Mouse (Mus musculus) T-cell, adult 66 days (primary cell): ENCODE results near the gene Mast3. TPM values are rescaled to one million over a fixed set of nuclear protein-coding genes. Genes with fewer than 3 reads are reported as not detected.

Source experiments
- total RNA-seq, 2 experiments: library from RNA; stranded (reverse); gene quantifications; 3 replicates in 1 of 2; 4 replicates in 1 of 2; pipeline ENCODE4 v1.2.4; 2023

Gene Mast3
- 100 to 1,000 TPM; 188 to 190 TPM for total RNA-seq

GRCm38 (mm10) chr8:70804481-70805206 lies at the start of gene Mast3:
Gene Mast3, minus strand, starts transcription at chr8:70805054.

GRCm38 (mm10) chr8:70839408-70840351 lies 34.8 kb upstream of the Mast3 start, which contains the start of gene Arrdc2:
Gene Arrdc2, minus strand, starts transcription at chr8:70839720.

DNA sequence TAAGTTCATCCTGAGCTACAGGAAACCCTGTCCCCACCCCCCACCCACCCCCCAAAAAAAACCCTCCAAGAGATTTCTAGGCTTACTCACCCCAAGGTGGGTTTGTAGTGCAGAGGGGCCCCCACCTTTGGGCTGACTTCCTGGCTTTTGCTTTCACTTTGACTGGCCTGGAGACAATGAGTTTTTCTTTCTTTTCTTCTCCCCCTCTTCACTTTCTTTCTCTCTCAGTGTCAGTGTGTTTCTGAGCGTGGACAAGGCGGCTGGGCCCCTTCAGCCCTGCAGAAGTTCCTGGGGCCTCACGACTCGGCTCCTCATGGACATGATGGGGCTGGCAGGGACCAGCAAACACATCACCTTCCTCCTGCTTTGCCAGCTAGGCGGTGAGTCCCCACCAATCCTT lies 3.4 kb upstream of the Mast3 start, which contains the start of gene Il12rb1:
Il12rb1 (plus strand) TSS at position 211 of the 400 bp plus-strand sequence.

GRCm38 (mm10) chr8:70776496-70777444 lies 28.1 kb downstream of the Mast3 start, which contains the start of gene Pik3r2:
Gene Pik3r2, minus strand, starts transcription at chr8:70776713.

DNA sequence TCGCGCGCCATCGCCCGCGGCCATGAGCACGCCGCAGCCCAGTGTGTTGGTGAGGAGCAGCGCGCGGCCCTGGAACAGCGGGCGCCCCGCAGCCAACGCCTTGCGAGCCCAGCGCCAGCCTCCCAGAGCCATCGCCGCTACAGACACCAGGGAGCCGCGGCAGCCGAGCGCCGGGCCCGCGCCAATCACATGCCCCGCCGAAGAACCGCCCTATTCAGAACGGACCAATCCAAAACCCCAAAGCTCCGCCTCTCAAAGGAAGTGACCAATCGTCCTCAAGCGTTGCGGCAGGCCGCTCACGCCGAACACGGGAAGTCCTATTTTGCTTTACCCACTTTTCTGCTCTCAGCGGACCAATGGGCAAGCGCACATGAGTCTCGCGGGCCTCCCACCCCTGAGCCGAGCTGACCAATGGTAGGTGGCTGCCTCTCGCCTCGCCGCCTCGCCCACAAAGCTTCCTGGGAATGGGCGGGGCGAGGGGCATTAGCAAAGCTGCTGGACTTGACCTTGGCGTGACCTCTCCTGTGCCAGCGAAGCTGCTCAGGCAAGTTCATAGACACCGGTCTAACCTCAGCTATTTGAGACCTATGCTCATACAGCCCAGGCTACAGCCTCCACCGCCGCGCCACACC lies 44.0 kb downstream of the Mast3 start, which contains the start of gene Mpv17l2:
Mpv17l2 (minus strand) TSS at position 172 of the 632 bp plus-strand sequence.

DNA sequence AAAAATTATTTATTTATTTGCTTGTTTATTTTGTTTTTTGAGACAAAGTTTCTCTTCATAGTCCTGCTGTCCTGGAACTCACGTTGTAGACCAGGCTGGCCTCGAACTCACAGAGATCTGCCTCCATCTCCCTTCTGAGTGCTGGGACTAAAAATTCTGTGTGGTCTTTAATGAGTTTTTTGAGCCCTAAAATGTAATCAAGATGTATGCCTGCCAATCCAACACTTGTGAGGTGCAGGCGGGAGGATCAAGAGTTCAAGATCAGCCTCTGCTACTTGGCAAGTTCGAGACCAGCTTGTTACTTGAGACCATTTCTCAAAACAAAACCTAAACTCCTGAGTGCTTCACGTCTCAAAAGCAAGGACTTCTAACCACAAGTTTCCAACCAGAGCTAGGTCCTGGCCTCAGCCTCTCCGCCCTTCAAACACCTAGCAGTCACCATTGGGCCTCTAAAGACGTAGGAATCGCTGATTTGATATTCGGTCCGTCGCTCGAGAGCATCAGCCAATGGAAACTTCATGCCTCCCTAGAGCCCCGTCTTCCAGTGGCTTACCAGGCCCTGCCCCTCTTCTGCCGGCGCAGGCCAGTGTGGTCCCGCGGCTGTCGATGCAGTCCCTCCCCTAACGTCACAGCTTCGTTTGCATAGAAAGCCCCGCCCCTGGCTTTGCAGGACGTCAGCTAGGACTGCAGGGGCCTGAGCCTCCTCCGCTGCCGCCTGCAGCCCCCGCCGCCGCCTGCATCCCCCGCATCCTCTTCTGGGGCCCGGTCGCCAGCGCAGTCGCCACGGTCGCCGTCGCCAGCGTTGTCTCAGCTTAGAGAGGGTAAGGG lies 50.6 kb downstream of the Mast3 start, which contains the start of gene Rab3a:
Rab3a (plus strand) TSS at position 637 of the 828 bp plus-strand sequence.

Other genes with a start within 250 kb of the Mast3 start
- gene Isyna1, start 210.7 kb downstream of the Mast3 start, total RNA-seq = 10 to 100 TPM; 76.4 to 85.3 TPM
- gene Ssbp4, start 196.2 kb downstream of the Mast3 start, total RNA-seq = 100 to 1,000 TPM in 1 of 2 experiments, 10 to 100 TPM in 1; 93.5 to 116 TPM
- 1 to 10 TPM in 1 of 2 experiments, under 1 TPM in 1; 0.98 to 1.3 TPM for gene Lrrc25, start 188.9 kb downstream of the Mast3 start, total RNA-seq
- gene Gdf15, start 172.6 kb downstream of the Mast3 start, total RNA-seq = not detected
- gene Pgpep1, start 144.7 kb downstream of the Mast3 start, total RNA-seq = 1 to 10 TPM; 2.6 to 3.7 TPM
- gene Lsm4, start 131.8 kb downstream of the Mast3 start, total RNA-seq = 100 to 1,000 TPM; 133 to 142 TPM
- 100 to 1,000 TPM; 758 to 827 TPM for gene Jund, start 106.1 kb downstream of the Mast3 start, total RNA-seq
- 1 to 10 TPM; 3.7 to 7.6 TPM for gene Iqcn, start 101.6 kb downstream of the Mast3 start, total RNA-seq
- not detected for gene Gm3336, start 86.5 kb downstream of the Mast3 start, total RNA-seq
- under 1 TPM; 0.32 to 0.47 TPM for gene Pde4c, start 81.3 kb downstream of the Mast3 start, total RNA-seq
- 1 to 10 TPM; 6.0 to 6.4 TPM for gene Rab3a, start 50.4 kb downstream of the Mast3 start, total RNA-seq
- 10 to 100 TPM; 20.7 to 25.0 TPM for gene Mpv17l2, start 44.1 kb downstream of the Mast3 start, total RNA-seq
- 10 to 100 TPM; 14.2 to 17.2 TPM for gene Pik3r2, start 28.3 kb downstream of the Mast3 start, total RNA-seq
- 10 to 100 TPM in 1 of 2 experiments, 1 to 10 TPM in 1; 8.1 to 19.1 TPM for gene Il12rb1, start 3.4 kb upstream of the Mast3 start, total RNA-seq
- 10 to 100 TPM; 36.5 to 42.1 TPM for gene Arrdc2, start 34.7 kb upstream of the Mast3 start, total RNA-seq
- not detected for gene Kcnn1, start 58.2 kb upstream of the Mast3 start, total RNA-seq
- 10 to 100 TPM; 36.5 to 43.1 TPM for gene Ccdc124, start 68.9 kb upstream of the Mast3 start, total RNA-seq
- not detected for gene Slc5a5, start 87.7 kb upstream of the Mast3 start, total RNA-seq
- 1,000 to 10,000 TPM; 4,919 to 4,946 TPM for gene Rpl18a, start 92.4 kb upstream of the Mast3 start, total RNA-seq
- gene Map1s, start 100.9 kb upstream of the Mast3 start, total RNA-seq = 10 to 100 TPM; 61.1 to 74.6 TPM